Mouse (Mus musculus) ovary, postnatal 10 days (tissue): Measurements from ENCODE around the gene Kdelc2.
A peak's percentile ranks its signal among the peaks of the same experiment; 100 is the strongest.

ENCODE experiments used
- DNase-seq: peaks from one replicate; pipeline ENCODE4 v3.0.0; 2022; ENCODE audit warnings: low spot score

Kdelc2 gene

DNA sequence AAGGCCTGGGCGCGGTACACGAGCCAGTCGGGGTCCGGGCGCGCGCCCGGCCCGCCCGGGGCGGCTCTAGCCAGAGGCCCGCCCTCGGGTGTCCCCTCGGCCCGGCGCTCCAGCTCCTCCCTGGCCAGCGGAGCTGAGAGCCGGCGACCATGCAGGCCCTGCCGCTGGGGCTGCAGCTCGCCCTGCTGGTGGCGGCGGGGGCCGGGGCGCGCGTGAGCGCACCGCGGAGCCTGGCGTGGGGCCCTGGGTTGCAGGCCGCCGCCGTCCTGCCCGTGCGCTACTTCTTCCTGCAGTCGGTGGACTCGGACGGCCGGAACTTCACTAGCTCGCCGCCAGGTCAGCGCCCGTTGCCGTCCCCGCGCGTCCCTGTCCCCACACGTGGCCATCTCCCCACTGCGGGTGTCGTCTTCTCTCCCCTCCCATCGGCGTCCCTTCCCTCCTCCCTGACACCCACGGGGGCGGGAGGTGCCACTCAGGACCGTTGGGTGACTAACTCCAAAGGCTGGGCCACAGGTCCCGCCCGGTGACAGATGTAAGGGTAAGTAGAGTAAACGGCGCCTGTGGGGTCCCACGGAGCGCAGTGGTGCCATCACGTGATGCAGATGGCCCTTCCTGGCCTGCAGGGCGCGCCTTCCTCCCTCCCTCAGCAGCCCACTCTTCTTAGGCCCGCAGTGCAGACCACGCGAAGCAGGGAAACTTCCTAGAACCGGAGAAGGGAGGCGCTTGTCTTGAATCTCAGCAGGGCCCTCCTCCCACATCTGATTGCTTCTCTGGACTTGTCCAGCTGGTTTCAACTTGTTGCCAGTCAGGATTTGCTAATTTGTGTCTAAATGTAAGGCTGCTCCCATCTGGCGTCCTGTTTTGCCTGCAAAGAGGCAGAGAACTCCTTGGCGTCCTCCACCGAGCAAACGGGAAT is at the start of gene Kdelc2:
Gene Kdelc2 (plus strand): TSS at position 75 of the 916 bp plus-strand sequence.
- peak; percentile 75 for DNase-seq

DNA sequence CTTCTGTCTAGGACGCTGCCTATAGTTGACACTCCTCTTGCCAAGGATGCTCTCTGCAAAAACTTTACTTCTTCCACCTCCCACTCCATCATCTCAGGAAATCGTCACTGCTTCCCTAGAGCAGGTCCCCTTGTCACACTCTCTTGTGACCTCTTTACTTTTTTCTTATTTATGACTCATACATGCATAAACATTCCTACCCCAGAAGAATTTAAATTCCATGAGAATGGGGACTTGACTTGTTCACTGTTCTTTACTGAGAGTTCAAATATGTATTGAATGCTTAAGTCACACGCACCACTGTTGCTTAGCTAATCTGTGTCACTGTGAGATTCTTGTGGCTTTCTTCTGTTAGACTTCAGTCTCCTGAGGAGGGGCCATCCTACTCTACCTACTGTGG is 48.7 kb upstream of the Kdelc2 start:
- DNase-seq = no peak

DNA sequence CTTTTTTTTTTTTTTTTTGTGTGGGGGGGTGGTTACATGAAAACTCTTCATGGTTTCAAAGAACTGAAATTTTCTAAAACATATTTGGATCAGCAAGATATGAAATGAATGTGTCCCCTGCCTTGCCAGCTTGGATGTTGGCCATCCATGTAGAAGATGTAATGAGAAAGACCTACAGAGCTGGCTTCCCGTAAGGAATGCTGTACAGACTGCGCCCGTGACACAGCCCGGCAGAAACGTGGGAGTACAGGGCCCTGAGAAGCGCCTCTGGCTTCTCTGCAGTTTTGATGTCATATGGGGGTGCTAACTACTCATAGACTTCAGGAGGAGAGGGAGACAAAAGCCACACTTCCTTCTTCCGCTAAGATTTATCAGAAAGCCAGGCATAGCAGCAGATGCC is 44.2 kb upstream of the Kdelc2 start:
- no peak for DNase-seq

DNA sequence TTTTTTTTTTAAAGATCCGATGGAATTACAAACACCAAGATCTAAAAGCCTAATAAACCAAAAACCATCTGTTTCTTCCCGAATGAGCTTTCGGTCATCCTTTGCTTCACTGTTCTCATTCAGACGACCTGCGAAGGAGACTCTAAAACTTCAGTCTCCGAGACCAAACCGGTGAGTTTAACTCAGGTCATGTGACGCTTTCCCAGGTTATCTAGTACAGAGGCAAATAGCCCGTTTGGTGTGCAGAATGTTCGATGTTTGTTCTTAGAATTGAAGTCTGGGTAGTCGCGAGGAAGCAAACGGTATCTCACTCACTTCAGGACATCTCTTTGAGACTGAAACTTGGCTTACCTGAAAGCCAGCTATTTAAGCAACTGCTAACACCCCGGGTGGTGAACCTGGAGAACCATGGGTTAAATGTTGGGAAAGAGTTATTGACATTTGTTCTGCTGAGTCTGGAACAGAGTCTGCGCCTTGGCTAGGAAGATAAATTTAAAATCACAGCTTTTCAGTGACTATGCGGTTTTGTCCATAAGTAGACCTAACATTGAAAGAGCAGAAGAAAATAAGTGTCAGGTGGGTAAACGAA is 43.4 kb upstream of the Kdelc2 start:
- no peak for DNase-seq

DNA sequence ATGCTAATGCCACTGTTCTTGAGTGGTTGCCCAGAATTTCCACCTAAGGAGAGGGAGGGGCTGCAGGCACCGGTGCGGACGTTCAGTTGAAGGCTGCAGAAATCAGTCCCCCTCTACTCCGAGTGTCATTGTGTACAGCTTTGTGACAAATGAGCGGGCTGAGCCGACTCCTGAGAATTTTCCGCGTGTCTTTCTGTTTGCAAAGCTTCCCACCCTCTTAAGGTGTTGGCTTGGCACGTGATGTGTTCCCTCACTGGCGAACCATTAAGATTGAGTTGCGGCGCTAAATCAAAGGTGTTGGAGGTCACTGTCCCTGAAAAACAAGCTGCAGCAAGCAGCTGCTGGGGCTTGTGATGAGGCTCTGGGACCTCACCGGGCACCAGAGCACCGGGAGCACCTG is 42.9 kb upstream of the Kdelc2 start:
- peak; percentile 9 for DNase-seq

DNA sequence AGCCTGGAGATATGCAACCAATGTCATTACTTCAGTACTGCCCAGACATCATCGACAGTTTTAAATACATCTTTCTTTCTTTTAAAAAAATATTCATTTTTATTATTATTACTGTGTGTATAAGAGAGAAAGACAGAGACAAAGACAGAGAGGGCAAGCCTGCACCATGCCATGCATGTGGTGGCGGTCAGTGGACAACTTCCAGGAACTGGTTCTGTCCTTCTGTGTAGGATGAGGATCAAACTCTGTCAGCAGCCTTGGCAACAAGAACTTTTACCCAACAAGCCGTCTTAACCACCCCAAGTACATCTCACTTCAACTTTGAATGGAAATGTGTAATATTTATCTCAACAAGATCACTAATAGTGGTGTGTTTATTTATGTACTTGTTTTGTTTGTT is 41.8 kb upstream of the Kdelc2 start:
- no peak for DNase-seq

DNA sequence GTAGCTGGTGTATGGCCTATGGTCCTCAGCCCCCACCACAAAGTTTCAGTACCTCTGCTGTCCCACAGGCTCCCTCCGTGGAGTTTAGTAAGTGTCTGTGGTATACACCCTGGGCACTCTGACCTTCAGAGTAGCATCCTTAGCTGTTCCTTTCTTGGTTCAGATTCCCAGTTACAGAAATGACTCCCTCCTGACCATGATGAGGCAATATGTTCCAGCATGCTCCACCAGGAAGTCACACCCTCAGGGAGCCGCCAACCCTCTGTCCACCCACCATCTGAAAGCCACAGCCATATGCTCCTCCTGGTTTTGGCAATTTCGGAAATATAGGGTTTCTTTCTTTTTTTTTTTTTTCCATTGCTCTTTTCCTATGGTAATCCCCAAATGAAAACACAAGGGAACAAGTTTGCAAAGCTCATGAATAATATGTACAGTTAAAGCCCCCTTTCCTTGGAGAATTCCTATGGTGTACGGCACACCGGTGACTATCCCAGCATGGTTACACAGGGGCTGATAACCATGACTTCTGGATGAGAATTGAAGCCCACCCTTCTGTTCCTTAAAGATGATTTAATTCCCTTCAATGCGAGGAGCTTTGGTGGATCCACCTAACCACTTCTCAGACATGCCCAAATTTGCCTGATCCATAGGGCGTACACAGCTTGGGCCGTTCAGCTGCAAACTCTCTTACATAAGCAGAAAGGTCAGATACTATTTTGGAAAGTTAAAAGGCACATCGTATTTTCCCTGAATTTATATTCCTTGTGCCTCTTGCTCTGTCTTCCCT is 39.0 kb upstream of the Kdelc2 start:
- DNase-seq = no peak

DNA sequence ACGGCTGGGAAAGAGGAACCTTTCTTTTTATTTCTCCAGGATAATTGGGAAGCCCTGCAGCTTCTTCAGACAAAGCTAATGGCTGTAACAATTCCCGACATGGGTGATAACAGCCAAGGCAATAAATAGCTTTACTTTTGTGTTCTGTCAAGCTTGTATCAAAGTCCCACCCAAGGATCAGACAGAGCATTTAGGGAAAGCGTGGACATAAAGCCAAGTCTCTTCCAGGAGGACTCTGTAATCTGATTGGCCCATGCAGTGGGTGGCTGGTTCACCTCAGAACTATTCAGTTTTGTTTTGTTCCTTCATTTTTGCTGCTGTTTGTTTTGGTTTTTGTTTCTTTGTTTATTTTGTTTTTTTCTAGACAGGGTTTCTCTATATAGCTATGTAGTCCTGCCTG is 38.1 kb upstream of the Kdelc2 start:
- DNase-seq = no peak

DNA sequence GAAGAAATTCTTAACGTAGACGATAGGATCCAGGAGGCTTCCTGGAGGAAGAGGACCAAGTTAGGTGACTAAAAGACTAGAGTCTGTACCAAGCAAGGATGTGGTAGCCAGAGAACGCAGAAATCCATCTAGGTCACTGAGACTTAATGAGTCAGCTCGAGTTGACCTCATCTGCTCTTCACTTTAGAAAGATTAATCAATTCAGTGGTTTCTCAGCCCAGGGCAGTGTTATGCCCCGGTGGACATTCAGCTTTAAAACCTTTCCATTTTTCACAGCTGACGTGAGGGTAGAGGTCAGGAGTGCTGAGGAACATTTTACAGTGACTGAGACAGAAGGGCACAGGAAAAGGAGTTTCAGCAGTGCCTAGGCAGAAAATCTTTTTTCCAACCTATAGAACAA is 37.4 kb upstream of the Kdelc2 start:
- no peak for DNase-seq

DNA sequence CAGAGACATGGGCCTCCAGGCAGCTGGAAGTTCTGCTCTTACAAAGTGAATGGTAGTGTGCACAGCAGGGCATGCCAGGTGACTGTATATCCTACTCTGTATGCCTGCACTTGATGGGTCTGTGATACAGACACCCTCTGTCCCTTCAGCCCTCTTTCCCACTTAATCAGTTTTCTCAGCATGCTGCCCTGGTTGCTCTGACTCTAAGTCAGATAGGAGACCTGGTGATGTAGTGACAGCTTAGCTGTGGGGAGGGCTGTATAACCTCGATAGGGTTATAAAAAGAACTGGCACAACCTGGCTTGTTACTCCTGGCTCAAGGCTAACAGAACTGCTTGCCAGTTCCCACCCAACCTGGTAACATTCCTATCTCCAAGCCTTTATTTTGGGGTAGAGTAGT is 34.6 kb upstream of the Kdelc2 start:
- no peak for DNase-seq

DNA sequence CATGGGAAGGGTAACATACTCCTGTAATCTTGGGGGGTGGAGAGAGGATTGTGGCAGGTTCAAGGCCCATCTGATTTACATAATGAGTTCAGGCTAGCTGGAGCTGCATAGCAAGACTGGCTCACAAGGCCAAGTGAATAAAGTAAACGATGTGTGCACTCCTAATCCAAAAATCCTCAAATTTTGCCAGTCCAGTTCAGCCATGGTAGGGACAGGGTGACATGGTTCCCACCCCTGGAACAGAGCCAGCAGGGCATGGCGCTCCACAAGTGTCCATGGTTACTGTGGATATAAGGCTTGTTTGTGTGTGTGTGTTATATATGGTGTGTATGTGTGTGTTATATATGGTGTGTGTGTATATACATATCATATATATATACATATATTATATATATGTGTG is 33.5 kb upstream of the Kdelc2 start:
- no peak for DNase-seq

DNA sequence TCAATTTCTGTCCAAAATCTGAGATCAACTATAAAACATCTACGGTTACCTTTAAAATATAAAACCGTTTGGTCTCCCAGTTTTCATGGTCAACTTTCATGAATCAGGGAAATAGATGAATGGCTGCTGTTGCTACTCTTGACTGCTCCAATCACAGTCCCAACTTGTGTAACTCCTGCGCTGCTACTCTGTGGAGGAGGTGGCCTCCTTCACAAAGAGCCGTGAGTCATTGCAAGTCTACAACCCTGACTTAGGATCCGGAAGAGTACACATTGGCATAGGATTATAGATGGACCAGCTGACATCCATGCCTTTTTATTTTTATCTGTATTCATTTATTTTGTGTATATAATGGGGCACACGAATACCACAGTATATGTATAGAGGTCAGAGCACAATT is 31.9 kb upstream of the Kdelc2 start:
- DNase-seq = no peak

DNA sequence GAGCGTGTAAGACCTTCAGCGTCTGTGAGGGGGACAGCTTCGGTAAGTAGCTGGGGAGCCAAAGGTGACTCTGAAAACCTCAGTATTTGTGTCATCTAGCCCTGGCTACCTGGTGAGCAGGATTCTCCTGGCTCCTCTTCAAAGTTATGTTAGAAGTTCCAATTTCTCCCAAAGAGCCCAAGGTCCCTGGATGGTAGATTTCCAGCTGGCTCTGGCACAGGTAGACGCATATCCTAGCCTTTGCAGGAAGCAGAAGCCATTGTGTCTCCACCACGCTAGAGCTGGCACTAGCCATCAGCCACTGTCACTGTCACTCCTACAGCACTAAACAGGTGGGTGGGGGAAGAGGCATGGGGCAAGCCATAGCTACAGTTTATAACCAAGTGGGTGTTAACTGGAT is 30.7 kb upstream of the Kdelc2 start:
- no peak for DNase-seq

DNA sequence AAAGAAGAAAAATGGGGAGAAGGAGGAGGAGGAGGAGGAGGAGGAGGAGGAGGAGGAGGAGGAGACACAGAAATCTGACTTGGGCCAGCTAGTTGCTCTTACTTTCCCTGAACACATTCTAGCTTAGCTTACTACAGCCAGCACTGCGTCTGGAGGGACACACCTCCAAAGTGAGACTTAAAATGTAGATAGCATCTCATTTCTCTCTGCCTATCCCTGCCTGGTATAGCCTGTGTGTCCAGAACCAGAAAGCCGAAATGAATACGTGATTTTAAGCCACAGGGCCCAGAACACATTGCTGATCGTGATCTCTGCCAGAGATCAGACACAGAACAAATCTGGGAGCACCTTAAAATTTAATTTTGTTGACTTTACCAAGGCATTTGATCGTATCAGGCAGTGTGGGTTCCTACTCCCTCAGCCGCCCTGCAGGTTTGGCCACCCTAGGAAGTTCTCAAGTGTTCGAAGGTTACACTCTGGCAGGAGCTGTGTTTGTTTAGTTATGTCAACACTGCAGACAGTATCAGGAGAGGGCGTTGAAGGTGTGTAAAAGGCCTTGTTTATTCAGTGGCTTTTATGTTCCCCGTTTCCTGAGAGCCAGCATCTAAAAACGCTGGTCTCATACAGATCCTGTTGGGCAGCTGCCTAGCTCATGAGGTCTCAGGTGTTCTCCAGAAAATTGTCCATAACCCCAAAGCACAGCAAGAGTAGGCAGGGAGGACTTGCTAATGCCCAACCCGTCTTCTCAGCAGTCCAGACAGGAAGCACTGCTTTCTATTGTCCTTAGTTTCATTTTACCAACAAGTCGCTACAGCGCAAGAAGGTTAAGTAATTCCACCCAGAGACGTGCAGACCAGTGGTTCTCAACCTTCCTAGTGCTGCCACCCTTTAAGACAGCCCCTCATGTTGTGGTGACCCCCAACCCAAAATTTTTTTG is 27.3 kb upstream of the Kdelc2 start:
- DNase-seq = no peak

DNA sequence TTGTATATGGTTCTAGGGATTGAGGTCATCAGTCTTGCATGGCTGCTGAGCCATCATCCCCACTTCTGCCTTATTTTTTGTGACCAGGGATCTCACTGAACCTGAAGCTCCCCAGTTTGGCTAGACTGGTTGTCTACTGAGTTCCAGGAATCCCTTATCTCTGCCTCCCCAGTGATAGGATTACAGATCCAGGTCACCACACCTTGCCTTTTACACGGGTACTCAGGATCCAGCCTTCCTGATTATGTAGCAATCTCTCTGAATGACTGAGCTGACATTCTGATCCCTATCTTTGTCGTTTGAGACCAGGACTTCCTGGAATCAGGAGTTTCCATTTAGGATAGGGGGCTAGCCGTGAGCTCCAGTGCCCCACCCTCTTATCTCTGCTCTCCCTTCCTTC is 12.5 kb upstream of the Kdelc2 start:
- DNase-seq = no peak

DNA sequence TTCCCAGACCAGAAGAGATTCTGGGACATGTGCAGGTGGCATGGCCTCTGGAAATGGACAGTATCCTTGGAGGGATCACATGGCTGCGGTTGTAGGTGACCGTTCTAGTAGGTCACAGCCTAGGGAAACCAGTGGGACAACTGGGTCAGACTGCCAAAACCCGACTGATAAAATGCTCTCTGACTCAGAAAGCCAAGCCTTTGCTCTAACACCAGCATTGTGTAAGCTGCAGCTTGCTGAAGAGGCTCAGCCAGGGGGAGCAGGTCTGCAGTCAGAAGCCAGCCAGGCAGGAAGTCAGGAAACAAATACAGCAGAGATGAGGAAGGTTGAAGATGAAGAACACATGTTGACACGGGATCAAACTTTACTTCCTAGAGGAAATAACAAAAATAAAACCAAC is 7.9 kb upstream of the Kdelc2 start:
- DNase-seq = no peak

DNA sequence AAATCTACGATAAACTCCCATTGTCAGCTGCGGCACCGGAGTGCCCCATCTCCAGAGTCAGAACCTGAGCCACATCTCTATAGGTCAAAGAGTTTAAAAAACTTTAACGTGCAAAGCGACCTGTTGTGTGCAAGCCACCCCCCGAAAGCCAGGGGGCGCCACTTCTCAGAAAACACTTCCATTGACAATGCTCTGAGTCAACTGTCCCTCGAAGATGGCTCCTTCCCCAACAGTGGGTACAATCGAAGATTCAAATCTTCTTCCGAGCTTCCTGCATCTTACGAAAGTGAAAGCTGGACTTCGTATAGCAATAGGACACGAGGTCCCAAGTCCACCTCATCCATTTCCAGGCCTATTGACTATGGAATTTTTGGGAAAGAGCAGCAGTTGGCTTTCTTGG is 7.0 kb upstream of the Kdelc2 start:
- DNase-seq = no peak

DNA sequence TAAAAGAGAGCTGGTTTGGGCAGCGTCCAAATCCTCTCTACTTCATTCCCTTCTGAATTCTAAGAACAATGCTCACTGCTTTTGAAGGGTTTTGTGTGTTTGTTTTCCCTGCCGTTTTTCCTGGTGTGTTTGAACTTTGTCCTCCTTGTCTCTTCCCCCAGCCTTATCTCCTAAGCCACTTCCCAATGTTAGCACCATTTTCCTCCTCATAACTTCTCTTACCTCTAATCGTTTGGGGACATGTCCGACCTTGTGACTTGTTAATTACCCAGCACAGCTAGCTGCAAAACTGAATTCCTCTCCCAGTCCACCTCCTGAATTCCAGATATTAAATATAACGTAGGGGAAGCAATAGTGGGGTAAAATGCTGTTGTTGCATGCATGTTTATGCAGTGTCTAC is 6.2 kb upstream of the Kdelc2 start:
- no peak for DNase-seq

DNA sequence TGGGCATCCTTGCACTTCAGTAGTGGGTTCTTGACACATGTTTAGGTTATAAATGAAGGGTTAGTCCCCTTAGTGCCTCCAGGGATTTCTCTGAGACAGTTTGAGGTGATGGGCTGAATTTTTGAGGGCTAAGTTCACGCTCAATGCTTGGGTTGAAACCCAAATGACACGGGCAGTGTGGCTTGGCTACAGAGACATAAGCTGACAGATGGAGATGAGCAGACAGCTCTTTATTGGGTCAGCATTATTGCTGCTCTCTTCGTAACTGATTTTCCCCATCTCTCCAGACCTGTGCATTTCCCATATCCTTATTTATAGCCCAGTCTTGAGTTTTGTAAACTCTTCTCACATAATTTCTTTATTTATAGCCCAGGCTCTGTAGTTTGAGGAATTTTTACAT is 5.7 kb upstream of the Kdelc2 start:
- no peak for DNase-seq

DNA sequence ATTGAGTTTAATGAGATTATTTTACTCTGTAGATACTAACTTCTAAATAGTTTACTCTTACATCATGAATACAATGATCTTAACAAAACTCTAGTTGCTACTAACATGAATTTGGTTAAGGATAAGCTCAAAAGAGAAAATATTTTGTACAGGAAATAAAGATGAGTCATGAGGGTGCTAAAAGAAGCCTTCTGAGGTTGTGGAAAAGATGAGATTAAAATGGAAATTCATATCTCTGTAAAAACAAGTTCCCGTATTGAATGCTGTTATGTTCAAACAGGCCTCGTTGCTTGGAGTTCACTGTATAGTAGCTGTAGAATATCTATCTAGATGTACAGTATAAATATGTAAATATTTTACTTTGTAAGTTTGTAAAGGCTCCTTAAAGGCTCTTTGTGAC is 3.2 kb upstream of the Kdelc2 start:
- DNase-seq = no peak

DNA sequence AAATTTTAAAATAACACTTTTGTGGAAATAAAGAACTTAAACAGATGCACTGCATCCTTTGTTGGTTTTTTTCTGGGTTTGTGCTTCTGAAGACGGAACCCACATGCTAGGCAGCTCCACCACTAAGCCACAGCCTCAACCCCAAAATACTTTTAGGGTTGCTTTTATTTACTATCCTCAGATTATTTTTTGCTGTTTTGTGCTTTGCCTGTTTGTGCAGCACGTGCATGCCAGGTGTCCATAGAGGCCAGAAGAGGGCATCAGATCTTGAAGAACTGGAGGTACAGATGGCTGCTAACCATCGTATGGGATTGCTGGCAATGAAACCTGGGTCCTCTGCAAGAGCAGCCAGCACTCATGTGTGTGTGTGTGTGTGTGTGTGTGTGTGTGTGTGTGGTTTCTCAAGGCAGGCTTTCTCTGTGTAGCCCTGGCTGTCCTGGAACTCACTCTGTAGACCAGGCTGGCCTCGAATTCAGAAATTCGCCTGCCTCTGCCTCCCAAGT is 2.7 kb upstream of the Kdelc2 start:
- no peak for DNase-seq

DNA sequence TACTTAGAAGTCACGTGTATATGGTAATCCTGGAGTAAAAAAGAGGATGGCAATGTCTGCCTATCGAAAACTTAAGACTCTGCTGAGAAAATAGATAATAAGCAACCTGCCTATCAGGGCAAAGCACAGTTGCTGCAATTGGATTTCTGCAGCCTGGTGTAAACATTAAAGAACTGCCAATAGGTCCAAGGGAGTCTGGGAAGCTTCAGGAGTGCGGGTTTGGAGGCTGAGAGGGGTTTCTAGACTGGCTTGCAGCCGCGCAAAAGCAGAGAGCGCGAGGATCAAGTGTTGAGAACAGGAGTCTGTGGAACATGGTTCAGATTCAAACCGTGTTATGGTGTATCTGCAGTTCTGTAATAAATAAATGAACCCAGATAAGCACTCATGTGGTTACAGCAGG is 1.0 kb downstream of the Kdelc2 start:
- no peak for DNase-seq
